Mouse (Mus musculus) thymus, adult 2 months (tissue): ENCODE results near the gene Klhl33.

ENCODE experiments used
- CTCF ChIP-seq: fragments of 200-500 bp; IDR thresholded peaks from 2 replicates; pipeline ENCODE4 v1.5.1; 2012; ENCODE audit warnings: mild to moderate bottlenecking, control low read depth, low read length, moderate library complexity, borderline replicate concordance; ENCODE audit not compliant: control insufficient read depth, poor library complexity, insufficient read depth; ENCODE audit errors: extremely low read depth
- POLR2A ChIP-seq: fragments of 200-500 bp; IDR thresholded peaks from 2 replicates; pipeline ENCODE4 v1.6.1; 2012; ENCODE audit warnings: mild to moderate bottlenecking, low read length, control low read depth, moderate library complexity; ENCODE audit not compliant: control insufficient read depth, poor library complexity, insufficient read depth; ENCODE audit errors: extremely low read depth

GRCm38 (mm10) chr14:50908126-50908525, 10.8 kb upstream of the Klhl33 start:
- TF ChIP-seq POLR2A (no peak), CTCF (no peak)
